Mouse (Mus musculus) forebrain, embryonic 10.5 days (tissue): ENCODE results near the gene Peg3. TPM values are rescaled to one million over a fixed set of nuclear protein-coding genes. Genes with fewer than 3 reads are reported as not detected.
A peak's percentile ranks its signal among the peaks of the same experiment; 100 is the strongest.

Source experiments
- DNase-seq: peaks from one replicate; pipeline ENCODE4 v3.0.0-alpha.2; 2017; ENCODE audit warnings: low spot score; ENCODE audit errors: extremely low spot score
- H3K27ac ChIP-seq: fragments of 300-500 bp; sonication (generic); 2 replicates; pipeline ENCODE4 v1.5.1; 2016; ENCODE audit warnings: mild to moderate bottlenecking
- H3K27me3 ChIP-seq: fragments of 300-500 bp; sonication (generic); 2 replicates; pipeline ENCODE4 v1.6.1; 2016; ENCODE audit warnings: mild to moderate bottlenecking; ENCODE audit not compliant: poor library complexity, severe bottlenecking
- H3K36me3 ChIP-seq: fragments of 300-500 bp; sonication (generic); replicated peaks from 2 replicates; pipeline ENCODE4 v1.6.1; 2016; ENCODE audit warnings: mild to moderate bottlenecking, moderate library complexity
- H3K4me1 ChIP-seq: fragments of 300-500 bp; sonication (generic); 2 replicates; pipeline ENCODE4 v1.6.1; 2016
- H3K4me3 ChIP-seq: fragments of 300-500 bp; sonication (generic); 2 replicates; pipeline ENCODE4 v1.5.1; 2016; ENCODE audit warnings: mild to moderate bottlenecking, moderate library complexity
- H3K9me3 ChIP-seq: fragments of 300-500 bp; sonication (generic); 2 replicates; pipeline ENCODE4 v1.6.1; 2016; ENCODE audit warnings: mild to moderate bottlenecking, moderate library complexity
- WGBS: fragments of 180-500 bp; shearing (Covaris S2); methylation state at CpG from one replicate; pipeline ENCODE4 v1.1.7; 2016; 5-methylcytosine and 5-hydroxymethylcytosine counted together
- polyA plus RNA-seq: library from polyadenylated mRNA; unstranded; fragments of >200 nt; fragmentation: Nextera tagmentation; extraction: Ambion mirVana; gene quantifications from 2 replicates; pipeline ENCODE4 v1.2.1, GENCODE M21; 2016

Peg3 gene
- polyA plus RNA-seq, 1 experiment from 2014 or later: 89.4 TPM

- H3K9me3 ChIP-seq: no peaks in the 10 kb centered on the region
- no peak for DNase-seq
- H3K36me3 ChIP-seq: 0 out of 2 replicates have a peak, but pooled peaks cover 3% of the 10 kb centered on the region
- 85% methylated on average over 3 of the region's 3 CpGs for WGBS
- peaks cover 5% of the 10 kb centered on the region; the same call in 1 of the 2 replicates for H3K4me1 ChIP-seq
- no peak overlapping the region for H3K27ac ChIP-seq
- no peak overlapping the region for H3K4me3 ChIP-seq
- no peaks in the 10 kb centered on the region for H3K27me3 ChIP-seq
Measured at GRCm38 (mm10) chr7:6699230-6699629, 31.0 kb downstream of the Peg3 start.

DNA sequence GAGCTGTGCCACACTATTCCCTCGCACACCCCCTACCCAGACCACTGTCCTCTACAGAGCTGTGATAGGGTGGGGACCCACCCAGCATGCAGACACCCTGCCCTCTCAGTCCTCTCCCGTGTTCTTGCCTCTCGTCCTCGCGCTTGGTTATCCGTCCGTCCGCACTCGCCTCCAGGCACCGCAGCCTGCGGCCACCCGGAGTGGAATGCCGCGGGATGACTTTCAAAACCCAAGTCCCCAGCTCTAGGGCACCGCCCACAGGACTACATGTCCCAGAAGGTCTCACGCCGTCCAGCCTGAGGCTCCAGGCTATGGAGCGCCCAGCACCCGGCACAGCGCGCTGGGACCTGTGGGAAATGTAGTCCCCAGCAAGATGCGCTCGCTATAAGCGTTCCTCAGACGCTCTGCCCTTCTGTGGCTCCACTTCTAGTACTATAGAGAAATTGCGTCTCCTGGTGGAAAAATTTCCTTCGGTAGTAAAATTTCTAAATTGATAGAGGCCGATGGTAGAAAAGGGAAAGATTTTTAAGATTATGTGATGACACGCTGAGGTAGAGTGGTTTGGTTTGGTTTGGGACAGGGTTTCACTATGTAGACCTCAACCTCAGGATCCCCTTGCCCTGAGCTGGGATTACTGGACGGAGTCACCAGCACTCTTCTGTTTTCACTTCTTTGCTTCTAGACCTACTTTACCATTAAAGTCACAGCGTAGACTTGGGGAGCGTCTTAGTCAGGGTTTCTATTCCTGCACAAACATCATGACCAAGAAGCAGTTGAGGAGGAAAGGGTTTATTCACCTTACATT lies 33.8 kb downstream of the Peg3 start, which contains the start of gene Zim1:
TSS of gene Zim1 (minus strand) at position 210 of the 805 bp plus-strand sequence.
- Histone ChIP-seq H3K4me3 (peak within 1 kb of the TSS; percentile 58), H3K27me3 (no peaks in the 10 kb centered on the region), H3K27ac (peak within 1 kb of the TSS; percentile 26; the same call in 1 of the 2 replicates), H3K9me3 (no peaks in the 10 kb centered on the region), H3K36me3 (no peaks in the 10 kb centered on the region), H3K4me1 (peaks cover 5% of the 10 kb centered on the region; the same call in 1 of the 2 replicates)
- DNase-seq: peak; percentile 87
- 11% methylated on average over 32 of the region's 32 CpGs for WGBS

- DNase-seq: no peak
- Histone ChIP-seq H3K9me3 (no peaks in the 10 kb centered on the region), H3K4me3 (no peak overlapping the region), H3K36me3 (no peaks in the 10 kb centered on the region), H3K27ac (no peak overlapping the region), H3K4me1 (no peaks in the 10 kb centered on the region), H3K27me3 (no peaks in the 10 kb centered on the region)
- 95% methylated on average over 6 of the region's 6 CpGs for WGBS
Measured at GRCm38 (mm10) chr7:6685511-6685910, 44.7 kb downstream of the Peg3 start.

GRCm38 (mm10) chr7:6666726-6667125 lies 63.5 kb downstream of the Peg3 start:
- no peak for DNase-seq
- Histone ChIP-seq H3K4me3 (no peak overlapping the region), H3K27ac (no peak overlapping the region), H3K36me3 (no peaks in the 10 kb centered on the region), H3K27me3 (no peaks in the 10 kb centered on the region), H3K4me1 (no peaks in the 10 kb centered on the region), H3K9me3 (0 out of 2 replicates have a peak, but pooled peaks cover 3% of the 10 kb centered on the region)
- WGBS: 88% methylated on average over 3 of the region's 3 CpGs

DNA sequence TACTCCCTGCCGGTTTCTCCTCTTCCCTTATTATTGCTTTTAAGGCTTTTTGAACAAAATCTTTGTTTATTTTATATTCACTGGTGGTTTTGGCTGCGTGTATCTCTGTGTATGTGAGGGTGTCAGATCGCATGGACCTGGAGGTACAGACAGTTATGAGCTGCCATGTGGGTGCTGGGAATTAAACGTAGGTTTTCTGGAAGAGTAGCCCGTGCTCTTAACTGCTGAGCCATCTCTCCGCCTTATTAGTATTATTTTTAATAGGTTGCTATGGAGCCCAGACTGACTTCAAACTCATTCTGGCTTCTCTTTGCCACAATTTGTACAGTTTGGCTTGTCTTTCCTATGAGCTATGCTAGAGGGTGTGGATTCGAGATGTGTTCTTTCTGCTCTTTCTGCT lies 66.8 kb downstream of the Peg3 start:
- no peak overlapping the region for H3K4me3 ChIP-seq
- 0 out of 2 replicates have a peak, but pooled peaks cover 3% of the 10 kb centered on the region for H3K9me3 ChIP-seq
- DNase-seq: no peak
- H3K36me3 ChIP-seq: no peaks in the 10 kb centered on the region
- H3K27me3 ChIP-seq: no peaks in the 10 kb centered on the region
- 86% methylated on average over 7 of the region's 7 CpGs for WGBS
- no peaks in the 10 kb centered on the region for H3K4me1 ChIP-seq
- H3K27ac ChIP-seq: no peak overlapping the region

DNA sequence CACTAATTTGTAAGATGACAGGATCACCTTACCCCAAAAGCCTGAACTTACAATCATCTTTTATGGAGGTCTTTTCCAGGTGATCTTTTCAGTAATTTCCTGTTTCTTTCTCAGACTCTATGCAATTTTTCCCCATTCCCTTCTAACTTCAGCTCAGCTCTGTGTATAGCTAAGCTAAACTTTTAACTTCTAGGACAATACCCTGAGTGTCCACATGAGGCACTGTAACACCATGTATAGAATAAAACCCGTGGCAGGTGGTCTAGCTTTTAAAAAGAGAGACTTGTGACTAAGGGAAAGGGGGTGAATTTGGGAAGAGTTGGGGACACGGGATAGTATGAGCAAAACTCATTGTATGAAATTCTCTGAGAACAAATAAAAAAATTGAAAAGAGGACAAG lies 70.6 kb downstream of the Peg3 start:
- DNase-seq: no peak
- Histone ChIP-seq H3K27me3 (no peaks in the 10 kb centered on the region), H3K27ac (no peak overlapping the region), H3K4me3 (no peak overlapping the region), H3K4me1 (no peaks in the 10 kb centered on the region), H3K36me3 (no peaks in the 10 kb centered on the region), H3K9me3 (peaks cover 6% of the 10 kb centered on the region; the same call in 1 of the 2 replicates)
- WGBS: 28% methylated on average over 2 of the region's 2 CpGs

GRCm38 (mm10) chr7:6658606-6659005 lies 71.6 kb downstream of the Peg3 start:
- H3K9me3 ChIP-seq: peaks cover 7% of the 10 kb centered on the region; the same call in 1 of the 2 replicates
- no peak for DNase-seq
- no peak overlapping the region for H3K4me3 ChIP-seq
- H3K27me3 ChIP-seq: no peaks in the 10 kb centered on the region
- H3K4me1 ChIP-seq: no peaks in the 10 kb centered on the region
- H3K36me3 ChIP-seq: no peaks in the 10 kb centered on the region
- WGBS: 90% methylated on average over 7 of the region's 7 CpGs
- H3K27ac ChIP-seq: no peak overlapping the region

Other genes with a start within 250 kb of the Peg3 start
- gene Olfr5, start 243.5 kb downstream of the Peg3 start, polyA plus RNA-seq: not detected in 2 replicates
- not detected in 2 replicates for gene Olfr1347, start 230.7 kb downstream of the Peg3 start, polyA plus RNA-seq
- not detected in 2 replicates for gene Olfr1348, start 221.7 kb downstream of the Peg3 start, polyA plus RNA-seq
- gene Olfr1349, start 207.5 kb downstream of the Peg3 start, polyA plus RNA-seq: 0.04 and 0.12 TPM in 2 replicates
- gene Olfr1350, start 165.6 kb downstream of the Peg3 start, polyA plus RNA-seq: not detected in 2 replicates
- gene Zim1, start 34.0 kb downstream of the Peg3 start, polyA plus RNA-seq: 0.12 and 0.39 TPM in 2 replicates
- gene Usp29, start 147 bp upstream of the Peg3 start, polyA plus RNA-seq: 7.4 and 7.9 TPM in 2 replicates